Mouse (Mus musculus): ENCODE data around the gene Apobr. TPM values are rescaled to one million over a fixed set of nuclear protein-coding genes. Genes with fewer than 3 reads are reported as not detected.

The Apobr gene
- 0.71 and 0.75 TPM in 2 replicates for polyA plus RNA-seq (2015; fragmentation: Nextera tagmentation; extraction: Ambion mirVana)

DNA sequence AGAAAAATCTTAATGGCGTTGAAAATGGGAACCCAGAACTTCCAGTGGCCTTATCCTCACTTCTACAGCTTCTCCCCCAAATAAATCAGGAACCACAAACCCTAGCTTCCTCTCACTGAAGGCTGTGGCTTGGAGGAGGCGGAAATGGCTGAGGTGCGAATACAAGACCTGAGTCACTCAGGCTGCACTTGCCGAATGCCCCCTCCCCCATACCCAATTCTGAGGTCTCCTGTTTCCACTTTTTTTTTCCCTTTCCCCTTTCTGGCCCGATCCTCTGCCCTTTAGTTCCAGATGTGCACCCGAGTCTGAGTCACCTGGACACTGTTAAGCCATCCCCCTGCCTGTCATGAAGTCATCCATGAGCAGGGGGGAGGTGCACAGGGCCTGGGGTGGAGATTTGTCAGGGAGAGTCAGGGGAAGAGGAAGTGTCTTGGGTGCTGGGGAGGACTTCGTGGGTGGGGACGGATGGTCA lies at the start of gene Apobr:
TSS of gene Apobr (plus strand) at position 437 of the 472 bp plus-strand sequence.
- Histone ChIP-seq H3K36me3 (ENCODE audit: control insufficient read depth, insufficient read depth) (no peaks in the 10 kb centered on the region), H3K4me2 (ENCODE audit: low read depth, low read length) (peak within 1 kb of the TSS; percentile 93), H3K4me3 (ENCODE audit: low read length) (peak within 1 kb of the TSS; percentile 54), H3K27ac (ENCODE audit: low read length) (no peak within 1 kb of the TSS; the same call in 1 of the 2 replicates), H3K9ac (ENCODE audit: low read length) (no peak within 1 kb of the TSS), H3K4me1 (ENCODE audit: control insufficient read depth, insufficient read depth, low read length) (0 out of 2 replicates have a peak, but pooled peaks cover 3% of the 10 kb centered on the region), H3K27me3 (ENCODE audit: control insufficient read depth, insufficient read depth, low read length) (peaks cover 3% of the 10 kb centered on the region; the same call in 1 of the 2 replicates), H3K9me3 (replicated peaks; ENCODE audit: control insufficient read depth, low read length) (no peaks in the 10 kb centered on the region)
- ATAC-seq (replicated peaks; ENCODE audit: extremely low read depth, insufficient read depth, low FRiP score): no peak
- 67% methylated on average over 8 of the region's 8 CpGs for WGBS

DNA sequence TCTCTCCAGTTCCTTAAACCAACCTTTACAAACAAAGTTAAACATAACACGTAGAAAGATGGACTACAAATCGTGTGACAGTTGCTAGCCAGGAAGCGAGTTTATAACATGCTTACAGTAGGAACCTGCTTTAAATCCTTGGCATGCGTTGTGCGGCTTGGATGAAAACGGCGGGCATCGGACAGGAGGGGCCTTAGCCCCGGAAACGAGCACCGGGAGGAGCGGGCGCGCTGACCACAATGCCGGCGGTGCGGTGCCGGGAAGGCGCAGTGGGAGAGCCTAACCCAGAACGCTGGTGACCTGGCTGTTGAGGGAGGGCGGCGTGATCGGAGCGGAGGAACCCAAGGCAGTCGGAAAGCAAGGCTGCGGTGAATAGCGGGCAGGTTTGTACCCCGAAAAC lies 49.0 kb upstream of the Apobr start:
- 2% methylated on average over 28 of the region's 28 CpGs for WGBS
- no peak overlapping the region for H3K27ac ChIP-seq (ENCODE audit: low read length)

DNA sequence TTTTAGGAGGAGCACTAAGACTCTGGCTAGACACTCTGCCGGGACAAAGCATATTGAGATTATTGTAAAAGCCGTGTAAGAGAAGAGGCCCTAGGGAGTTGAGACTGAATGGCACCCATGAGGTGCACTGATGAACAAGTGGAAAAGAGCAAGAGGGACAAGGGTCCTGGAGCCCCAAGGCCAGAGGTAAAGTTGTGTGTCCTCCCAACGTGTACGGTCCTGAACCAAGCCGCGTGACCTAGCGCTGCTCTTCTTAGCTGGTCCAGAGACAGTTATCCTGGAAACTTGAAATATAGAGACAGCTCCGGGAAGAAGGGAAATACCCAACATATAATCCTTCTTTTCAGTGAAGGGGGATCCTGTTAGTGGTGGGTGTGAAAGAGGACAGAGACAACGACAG lies 48.3 kb upstream of the Apobr start:
- no peak for ATAC-seq (replicated peaks; ENCODE audit: extremely low read depth, insufficient read depth, low FRiP score)
- Histone ChIP-seq H3K4me2 (ENCODE audit: low read depth, low read length) (peak overlapping the region; percentile 89), H3K4me1 (ENCODE audit: control insufficient read depth, insufficient read depth, low read length) (peaks cover 3% of the 10 kb centered on the region; the same call in 1 of the 2 replicates), H3K36me3 (ENCODE audit: control insufficient read depth, insufficient read depth) (no peaks in the 10 kb centered on the region), H3K27me3 (ENCODE audit: control insufficient read depth, insufficient read depth, low read length) (peaks cover 10% of the 10 kb centered on the region), H3K27ac (ENCODE audit: low read length) (no peak overlapping the region), H3K9me3 (replicated peaks; ENCODE audit: control insufficient read depth, low read length) (no peaks in the 10 kb centered on the region), H3K9ac (ENCODE audit: low read length) (no peak overlapping the region; the same call in 1 of the 2 replicates), H3K4me3 (ENCODE audit: low read length) (peak overlapping the region; percentile 49)
- 57% methylated on average over 9 of the region's 9 CpGs for WGBS

More for the DNA sequence above, 49.0 kb upstream of the Apobr start:
- no peak; the same call in 1 of the 2 replicates for ATAC-seq (replicated peaks; ENCODE audit: extremely low read depth, insufficient read depth, low FRiP score)
- Histone ChIP-seq H3K4me2 (ENCODE audit: low read depth, low read length) (peak overlapping the region; percentile 89), H3K27me3 (ENCODE audit: control insufficient read depth, insufficient read depth, low read length) (peaks cover 10% of the 10 kb centered on the region), H3K9ac (ENCODE audit: low read length) (peak overlapping the region; percentile 61), H3K4me1 (ENCODE audit: control insufficient read depth, insufficient read depth, low read length) (peaks cover 3% of the 10 kb centered on the region; the same call in 1 of the 2 replicates), H3K4me3 (ENCODE audit: low read length) (peak overlapping the region; percentile 49), H3K9me3 (replicated peaks; ENCODE audit: control insufficient read depth, low read length) (no peaks in the 10 kb centered on the region), H3K36me3 (ENCODE audit: control insufficient read depth, insufficient read depth) (no peaks in the 10 kb centered on the region)

DNA sequence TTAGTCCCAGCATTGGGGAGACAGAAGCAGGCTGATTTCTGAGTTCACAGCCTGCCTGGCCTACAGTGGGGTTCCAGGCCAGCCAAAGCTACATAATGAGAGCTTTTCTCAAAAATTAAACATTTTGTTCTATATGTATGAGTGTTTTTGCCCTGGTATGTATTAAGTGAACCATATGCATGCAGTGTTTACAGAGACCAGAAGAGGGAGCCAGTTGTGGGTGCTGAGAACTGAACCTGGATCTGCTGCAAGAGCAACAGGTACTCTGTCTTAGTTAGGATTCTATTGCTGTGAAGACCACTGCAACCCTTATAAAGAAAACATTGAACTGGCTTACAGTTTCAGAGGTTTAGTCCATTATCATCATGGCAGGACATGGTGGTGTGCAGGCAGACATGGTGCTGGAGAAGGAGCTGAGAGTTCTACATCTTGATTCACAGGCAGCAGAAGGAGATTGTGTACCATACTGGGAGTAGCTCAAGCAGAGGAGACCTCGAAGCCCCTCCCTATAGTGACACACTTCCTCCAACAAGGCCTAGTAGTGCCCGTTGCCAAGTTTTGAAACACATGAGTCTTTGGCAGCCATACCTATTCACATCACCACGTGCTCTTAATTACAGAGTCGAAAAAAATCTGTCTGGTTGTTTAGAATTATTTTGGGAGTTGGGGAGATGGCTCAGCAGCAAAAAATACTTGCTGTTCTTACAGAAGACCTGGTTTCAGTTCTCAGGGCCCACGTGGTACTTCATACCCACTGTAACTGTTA lies 46.7 kb upstream of the Apobr start:
- peaks cover 3% of the 10 kb centered on the region; the same call in 1 of the 2 replicates for H3K4me1 ChIP-seq (ENCODE audit: control insufficient read depth, insufficient read depth, low read length)

DNA sequence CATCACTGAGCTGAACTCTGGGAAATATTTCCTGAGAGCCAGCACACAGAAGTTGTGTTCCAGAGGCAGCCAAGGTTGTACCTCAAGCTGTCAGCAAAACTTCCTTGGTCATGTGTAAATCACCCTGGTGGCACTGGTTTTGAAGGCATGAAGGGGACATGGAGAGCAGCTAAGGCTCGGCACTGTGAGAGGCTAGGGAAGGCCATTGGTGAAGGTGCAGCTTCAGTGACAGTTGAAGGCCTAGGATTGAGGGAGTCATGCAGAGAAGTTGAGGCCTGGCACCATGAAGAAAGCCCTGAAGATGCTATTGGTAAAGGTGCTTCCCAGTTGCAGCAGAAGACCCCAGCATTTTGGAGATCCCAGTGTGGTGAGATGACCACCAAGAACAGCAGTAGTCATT lies 43.1 kb upstream of the Apobr start:
- Histone ChIP-seq H3K9me3 (replicated peaks; ENCODE audit: control insufficient read depth, low read length) (no peaks in the 10 kb centered on the region), H3K27me3 (ENCODE audit: control insufficient read depth, insufficient read depth, low read length) (peaks cover 4% of the 10 kb centered on the region), H3K9ac (ENCODE audit: low read length) (no peak overlapping the region), H3K36me3 (ENCODE audit: control insufficient read depth, insufficient read depth) (peaks cover 12% of the 10 kb centered on the region), H3K4me3 (ENCODE audit: low read length) (no peak overlapping the region), H3K4me1 (ENCODE audit: control insufficient read depth, insufficient read depth, low read length) (no peaks in the 10 kb centered on the region), H3K27ac (ENCODE audit: low read length) (no peak overlapping the region), H3K4me2 (ENCODE audit: low read depth, low read length) (no peak overlapping the region)
- ATAC-seq (replicated peaks; ENCODE audit: extremely low read depth, insufficient read depth, low FRiP score): no peak
- 68% methylated on average over 1 of the region's 1 CpGs for WGBS

More for the DNA sequence above, 46.7 kb upstream of the Apobr start:
- Histone ChIP-seq H3K9me3 (replicated peaks; ENCODE audit: control insufficient read depth, low read length) (no peaks in the 10 kb centered on the region), H3K27me3 (ENCODE audit: control insufficient read depth, insufficient read depth, low read length) (peaks cover 10% of the 10 kb centered on the region), H3K36me3 (ENCODE audit: control insufficient read depth, insufficient read depth) (no peaks in the 10 kb centered on the region), H3K27ac (ENCODE audit: low read length) (no peak overlapping the region), H3K4me2 (ENCODE audit: low read depth, low read length) (no peak overlapping the region), H3K4me3 (ENCODE audit: low read length) (no peak overlapping the region), H3K9ac (ENCODE audit: low read length) (no peak overlapping the region)
- ATAC-seq (replicated peaks; ENCODE audit: extremely low read depth, insufficient read depth, low FRiP score): no peak
- WGBS: 64% methylated on average over 5 of the region's 5 CpGs

DNA sequence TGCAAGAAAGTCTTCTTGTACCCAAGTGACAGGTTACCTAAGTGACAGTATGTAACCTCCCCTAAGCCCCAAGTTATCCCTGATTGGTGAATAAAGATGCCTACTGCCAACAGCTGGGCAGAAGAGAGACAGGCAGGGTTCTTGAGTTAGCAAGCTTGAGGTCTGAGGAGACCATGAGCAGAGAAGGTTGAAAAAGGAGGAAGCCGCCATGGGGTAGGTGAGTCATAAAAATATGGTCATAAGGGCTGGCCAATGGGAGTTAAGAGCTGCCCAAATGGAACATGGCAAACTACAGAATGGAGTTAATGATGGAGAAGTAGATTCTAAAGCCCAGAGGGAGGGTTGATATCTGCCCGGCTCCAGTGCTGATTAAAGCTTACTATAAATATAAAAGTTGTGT lies 39.1 kb upstream of the Apobr start:
- ATAC-seq (replicated peaks; ENCODE audit: extremely low read depth, insufficient read depth, low FRiP score): no peak
- no peak overlapping the region for H3K27ac ChIP-seq (ENCODE audit: low read length)
- no peak overlapping the region for H3K4me2 ChIP-seq (ENCODE audit: low read depth, low read length)
- H3K9ac ChIP-seq (ENCODE audit: low read length): no peak overlapping the region
- H3K9me3 ChIP-seq (replicated peaks; ENCODE audit: control insufficient read depth, low read length): no peaks in the 10 kb centered on the region
- no peaks in the 10 kb centered on the region for H3K4me1 ChIP-seq (ENCODE audit: control insufficient read depth, insufficient read depth, low read length)
- H3K27me3 ChIP-seq (ENCODE audit: control insufficient read depth, insufficient read depth, low read length): no peaks in the 10 kb centered on the region
- WGBS: 86% methylated on average over 2 of the region's 2 CpGs
- no peak overlapping the region for H3K4me3 ChIP-seq (ENCODE audit: low read length)
- peaks cover 46% of the 10 kb centered on the region for H3K36me3 ChIP-seq (ENCODE audit: control insufficient read depth, insufficient read depth)

DNA sequence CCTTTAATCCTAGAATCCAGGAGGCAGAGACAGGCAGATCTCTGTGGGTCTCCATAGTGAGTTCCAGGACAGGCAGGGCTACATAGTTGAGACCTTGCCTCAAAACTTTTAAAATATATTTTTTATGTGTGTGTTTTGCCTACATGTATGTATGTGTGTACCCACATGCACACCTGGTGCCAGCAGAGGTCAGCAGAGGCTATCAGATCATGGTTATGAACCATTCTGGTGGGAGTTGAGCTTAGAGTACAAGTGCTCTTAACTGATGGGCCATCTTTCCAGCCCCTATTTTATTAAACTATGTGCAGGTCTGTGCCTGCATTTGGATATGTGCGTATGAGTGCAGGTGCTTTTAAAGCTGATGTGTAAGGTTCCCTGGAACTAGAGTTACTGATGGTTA lies 29.9 kb upstream of the Apobr start:
- Histone ChIP-seq H3K36me3 (ENCODE audit: control insufficient read depth, insufficient read depth) (peaks cover 89% of the 10 kb centered on the region), H3K4me1 (ENCODE audit: control insufficient read depth, insufficient read depth, low read length) (no peaks in the 10 kb centered on the region), H3K9ac (ENCODE audit: low read length) (no peak overlapping the region), H3K27ac (ENCODE audit: low read length) (no peak overlapping the region), H3K4me2 (ENCODE audit: low read depth, low read length) (no peak overlapping the region), H3K4me3 (ENCODE audit: low read length) (no peak overlapping the region), H3K27me3 (ENCODE audit: control insufficient read depth, insufficient read depth, low read length) (no peaks in the 10 kb centered on the region), H3K9me3 (replicated peaks; ENCODE audit: control insufficient read depth, low read length) (no peaks in the 10 kb centered on the region)
- ATAC-seq (replicated peaks; ENCODE audit: extremely low read depth, insufficient read depth, low FRiP score): no peak
- WGBS: 94% methylated on average over 1 of the region's 1 CpGs

DNA sequence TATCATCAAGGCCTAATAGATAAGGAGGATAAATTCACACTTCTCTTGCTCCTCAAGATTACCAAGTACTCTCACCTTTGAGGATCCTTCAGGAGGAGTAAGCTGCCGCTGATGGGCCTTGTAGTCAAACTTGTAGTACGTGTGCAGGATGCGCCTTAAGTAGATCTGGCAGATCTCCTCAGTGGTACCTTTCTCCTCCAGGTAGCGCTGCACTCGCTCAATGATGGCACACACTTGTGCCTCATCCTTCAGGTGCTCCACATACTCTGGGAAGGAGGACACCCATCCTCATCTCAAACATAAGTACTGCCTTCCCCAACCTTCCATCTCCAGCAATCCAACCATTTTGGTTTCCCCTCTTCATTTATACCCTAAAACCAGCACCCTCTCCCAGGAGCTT lies 28.1 kb upstream of the Apobr start:
- no peak overlapping the region for H3K27ac ChIP-seq (ENCODE audit: low read length)
- no peak for ATAC-seq (replicated peaks; ENCODE audit: extremely low read depth, insufficient read depth, low FRiP score)
- H3K4me2 ChIP-seq (ENCODE audit: low read depth, low read length): no peak overlapping the region
- H3K4me1 ChIP-seq (ENCODE audit: control insufficient read depth, insufficient read depth, low read length): no peaks in the 10 kb centered on the region
- H3K9me3 ChIP-seq (replicated peaks; ENCODE audit: control insufficient read depth, low read length): no peaks in the 10 kb centered on the region
- no peak overlapping the region for H3K9ac ChIP-seq (ENCODE audit: low read length)
- H3K27me3 ChIP-seq (ENCODE audit: control insufficient read depth, insufficient read depth, low read length): no peaks in the 10 kb centered on the region
- WGBS: 98% methylated on average over 5 of the region's 5 CpGs
- H3K36me3 ChIP-seq (ENCODE audit: control insufficient read depth, insufficient read depth): peaks cover 82% of the 10 kb centered on the region
- H3K4me3 ChIP-seq (ENCODE audit: low read length): no peak overlapping the region

DNA sequence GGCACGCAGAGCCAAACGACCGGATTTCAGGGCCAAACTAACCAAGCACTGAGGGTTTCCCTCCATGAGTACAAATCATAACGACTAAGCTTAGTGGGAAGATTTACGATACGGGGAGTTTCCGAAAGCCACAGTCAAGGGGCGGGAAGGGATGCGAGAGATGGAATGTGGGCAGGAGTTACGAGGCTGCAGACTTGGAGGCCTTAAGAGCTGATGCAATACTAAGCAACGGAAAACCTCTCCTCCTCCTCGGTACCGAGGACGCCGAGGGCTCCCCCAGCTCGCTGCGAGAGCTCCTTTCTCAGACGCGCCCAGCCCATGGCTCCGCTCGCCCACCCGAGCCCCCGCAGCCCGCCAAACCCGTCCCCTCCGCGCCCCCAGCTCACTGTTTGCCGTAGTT lies 19.0 kb upstream of the Apobr start:
- Histone ChIP-seq H3K27ac (ENCODE audit: low read length) (peak overlapping the region; percentile 88), H3K4me1 (ENCODE audit: control insufficient read depth, insufficient read depth, low read length) (peaks cover 7% of the 10 kb centered on the region; the same call in 1 of the 2 replicates), H3K36me3 (ENCODE audit: control insufficient read depth, insufficient read depth) (peaks cover 34% of the 10 kb centered on the region), H3K4me2 (ENCODE audit: low read depth, low read length) (peak overlapping the region; percentile 84), H3K9me3 (replicated peaks; ENCODE audit: control insufficient read depth, low read length) (no peaks in the 10 kb centered on the region), H3K27me3 (ENCODE audit: control insufficient read depth, insufficient read depth, low read length) (no peaks in the 10 kb centered on the region), H3K4me3 (ENCODE audit: low read length) (peak overlapping the region; percentile 99), H3K9ac (ENCODE audit: low read length) (peak overlapping the region; percentile 91)
- ATAC-seq (replicated peaks; ENCODE audit: extremely low read depth, insufficient read depth, low FRiP score): peak; percentile 42
- 1% methylated on average over 28 of the region's 28 CpGs for WGBS
